Mouse (Mus musculus) MEL (cell line): ENCODE measurements at regions not wholly inside any gene's neighbourhood (a gene's known extent, or its start where the extent isn't known, plus 50 kb on each side); places are given as distances from the start of the nearest gene placed in this dataset.

ENCODE experiments used
- DNase-seq: peaks from one replicate; pipeline ENCODE4 v3.0.0; 2011; ENCODE audit warnings: low read depth, low spot score
- H3K27ac ChIP-seq: 2 replicates; pipeline ENCODE4 v1.5.1; 2012; ENCODE audit warnings: low read depth, mild to moderate bottlenecking, control low read depth, low read length, moderate library complexity; ENCODE audit not compliant: control insufficient read depth
- H3K27me3 ChIP-seq, 2 experiments: fragments of 150-350 bp in 1 of 2; sonication (generic) in 1 of 2; 2 replicates each; pipeline ENCODE4 v1.6.1; 2012; ENCODE audit warnings: low read length in 2 of 2, mild to moderate bottlenecking in 2 of 2, improper control_type of control experiment in 1 of 2, moderate library complexity in 1 of 2; ENCODE audit not compliant: insufficient read depth in 2 of 2, control insufficient read depth in 1 of 2
- H3K36me3 ChIP-seq, 2 experiments: 2 replicates each; pipeline ENCODE4 v1.6.1; 2012 to 2014; ENCODE audit warnings: low read length in 2 of 2, improper control_type of control experiment in 1 of 2, inconsistent platforms in 1 of 2, mild to moderate bottlenecking in 1 of 2; ENCODE audit not compliant: insufficient read depth in 2 of 2, control insufficient read depth in 1 of 2
- H3K4me1 ChIP-seq, 2 experiments: fragments of 150-350 bp in 1 of 2; sonication (generic) in 1 of 2; 2 replicates each; pipeline ENCODE4 v1.6.1; 2012; ENCODE audit warnings: low read length in 2 of 2, improper control_type of control experiment in 1 of 2, mild to moderate bottlenecking in 1 of 2; ENCODE audit not compliant: insufficient read depth in 2 of 2, control insufficient read depth in 1 of 2
- H3K4me3 ChIP-seq, 2 experiments: fragments of 150-350 bp in 1 of 2; sonication (generic) in 1 of 2; 2 replicates each; pipeline ENCODE4 v1.5.1; 2012; ENCODE audit warnings: low read depth in 2 of 2, low read length in 2 of 2, mild to moderate bottlenecking in 2 of 2, moderate library complexity in 2 of 2, control low read depth in 1 of 2, improper control_type of control experiment in 1 of 2; ENCODE audit not compliant: control insufficient read depth in 1 of 2, insufficient read depth in 1 of 2
- H3K79me2 ChIP-seq: 2 replicates; pipeline ENCODE4 v1.6.1; 2012; ENCODE audit warnings: mild to moderate bottlenecking, low read length, moderate library complexity; ENCODE audit not compliant: control insufficient read depth, poor library complexity, insufficient read depth
- H3K9ac ChIP-seq: 2 replicates; pipeline ENCODE4 v1.6.1; 2012; ENCODE audit warnings: low read depth, mild to moderate bottlenecking, control low read depth, low read length, moderate library complexity; ENCODE audit not compliant: control insufficient read depth, poor library complexity, severe bottlenecking
- H3K9me3 ChIP-seq: fragments of 150-350 bp; sonication (generic); replicated peaks from 2 replicates; pipeline ENCODE4 v1.6.1; 2012; ENCODE audit warnings: mild to moderate bottlenecking, low read length, improper control_type of control experiment, moderate library complexity; ENCODE audit not compliant: insufficient read depth
- CHD2 ChIP-seq: IDR thresholded peaks from 2 replicates; pipeline ENCODE4 v1.6.1; 2011; ENCODE audit warnings: low read length, improper control_type of control experiment
- E2F4 ChIP-seq: IDR thresholded peaks from 2 replicates; pipeline ENCODE4 v1.6.1; 2011; ENCODE audit warnings: low read depth, low read length, improper control_type of control experiment, borderline replicate concordance
- EP300 ChIP-seq, 2 experiments: IDR thresholded peaks; 2 replicates each; pipeline ENCODE4 v1.6.1; 2011; ENCODE audit warnings: improper control_type of control experiment in 2 of 2, low read length in 2 of 2, low read depth in 1 of 2, mild to moderate bottlenecking in 1 of 2
- ETS1 ChIP-seq: IDR thresholded peaks from 2 replicates; pipeline ENCODE4 v1.6.1; 2012; ENCODE audit warnings: low read depth, mild to moderate bottlenecking, inconsistent platforms, low read length, improper control_type of control experiment, moderate library complexity
- HCFC1 ChIP-seq: IDR thresholded peaks from 2 replicates; pipeline ENCODE4 v1.6.1; 2012; ENCODE audit warnings: low read depth, mild to moderate bottlenecking, inconsistent platforms, low read length, improper control_type of control experiment, moderate library complexity
- MAFK ChIP-seq: IDR thresholded peaks from 2 replicates; pipeline ENCODE4 v1.6.1; 2011; ENCODE audit warnings: low read depth, mild to moderate bottlenecking, low read length, improper control_type of control experiment, borderline replicate concordance
- MAZ ChIP-seq: IDR thresholded peaks from 2 replicates; pipeline ENCODE4 v1.6.1; 2012; ENCODE audit warnings: low read depth, mild to moderate bottlenecking, inconsistent platforms, low read length, improper control_type of control experiment
- MXI1 ChIP-seq: IDR thresholded peaks from 2 replicates; pipeline ENCODE4 v1.6.1; 2011; ENCODE audit warnings: mild to moderate bottlenecking, low read depth, low read length, improper control_type of control experiment
- NELFE ChIP-seq: IDR thresholded peaks from 2 replicates; pipeline ENCODE4 v1.6.1; 2011; ENCODE audit warnings: low read depth, low read length, improper control_type of control experiment
- NRF1 ChIP-seq: IDR thresholded peaks from 2 replicates; pipeline ENCODE4 v1.6.1; 2014; ENCODE audit warnings: low read depth, mild to moderate bottlenecking, inconsistent platforms, low read length, improper control_type of control experiment, moderate library complexity; ENCODE audit not compliant: poor library complexity, insufficient read depth, severe bottlenecking
- POLR2AphosphoS2 ChIP-seq: IDR thresholded peaks from 2 replicates; pipeline ENCODE4 v1.6.1; 2011; ENCODE audit warnings: low read length, improper control_type of control experiment
- SIN3A ChIP-seq: IDR thresholded peaks from 2 replicates; pipeline ENCODE4 v1.6.1; 2012; ENCODE audit warnings: low read length, improper control_type of control experiment, inconsistent platforms
- SMC3 ChIP-seq: IDR thresholded peaks from 2 replicates; pipeline ENCODE4 v1.6.1; 2011; ENCODE audit warnings: low read depth, low read length, improper control_type of control experiment
- TAL1 ChIP-seq: IDR thresholded peaks from 2 replicates; pipeline ENCODE4 v1.6.1; 2012; ENCODE audit warnings: mild to moderate bottlenecking, inconsistent platforms, low read length, moderate library complexity, mixed read lengths
- UBTF ChIP-seq: IDR thresholded peaks from 2 replicates; pipeline ENCODE4 v1.6.1; 2012; ENCODE audit warnings: low read depth, mild to moderate bottlenecking, inconsistent platforms, low read length, improper control_type of control experiment, moderate library complexity, borderline replicate concordance; ENCODE audit not compliant: insufficient read depth
- USF1 ChIP-seq: IDR thresholded peaks from 2 replicates; pipeline ENCODE4 v1.6.1; 2014; ENCODE audit warnings: low read depth, mild to moderate bottlenecking, inconsistent platforms, low read length, improper control_type of control experiment, moderate library complexity
- ZKSCAN1 ChIP-seq: IDR thresholded peaks from 2 replicates; pipeline ENCODE4 v1.6.1; 2012; ENCODE audit warnings: low read depth, mild to moderate bottlenecking, inconsistent platforms, low read length, improper control_type of control experiment, moderate library complexity
- ZMIZ1 ChIP-seq: IDR thresholded peaks from 2 replicates; pipeline ENCODE4 v1.6.1; 2012; ENCODE audit warnings: low read depth, mild to moderate bottlenecking, inconsistent platforms, low read length, improper control_type of control experiment, moderate library complexity
- ZNF384 ChIP-seq: IDR thresholded peaks from 2 replicates; pipeline ENCODE4 v1.6.1; 2012; ENCODE audit warnings: low read depth, mild to moderate bottlenecking, inconsistent platforms, low read length, improper control_type of control experiment

GRCm38 (mm10) chr10:120652525-120653215, 176.4 kb upstream of the Hmga2 start:
- Histone ChIP-seq H3K9ac (no peak overlapping the region), H3K9me3 (no peaks in the 10 kb centered on the region), H3K27me3 (no peaks in the 10 kb centered on the region), H3K36me3 (no peaks in the 10 kb centered on the region), H3K79me2 (no peaks in the 10 kb centered on the region), H3K4me1 (no peaks in the 10 kb centered on the region), H3K27ac (no peak overlapping the region), H3K4me3 (no peak overlapping the region)
- TF ChIP-seq MAFK (no peak), MXI1 (no peak), TAL1 (no peak), NELFE (no peak), ZKSCAN1 (no peak), MAZ (no peak), ZMIZ1 (no peak), POLR2AphosphoS2 (no peak), EP300 (IDR thresholded peaks at IDR 0.05; ENCODE audit: low read depth in 1 of 2, low read length in 2 of 2) (no peak), UBTF (no peak)
- DNase-seq: no peak

- DNase-seq: no peak
- Histone ChIP-seq H3K9ac (no peak overlapping the region), H3K27me3 (no peaks in the 10 kb centered on the region)
- TF ChIP-seq MXI1 (no peak), SMC3 (no peak), EP300 (IDR thresholded peaks at IDR 0.05; ENCODE audit: low read depth in 1 of 2, low read length in 2 of 2) (no peak), SIN3A (no peak), ETS1 (no peak), USF1 (no peak), CHD2 (no peak), NRF1 (no peak), E2F4 (no peak), POLR2AphosphoS2 (no peak), ZNF384 (no peak), HCFC1 (no peak)
- TF ChIP-seq, all 39 proteins: peak for 0
- Histone ChIP-seq H3K9me3 (no peaks in the 10 kb centered on the region), H3K79me2 (no peaks in the 10 kb centered on the region), H3K27ac (no peak overlapping the region), H3K4me1 (no peaks in the 10 kb centered on the region), H3K36me3 (no peaks in the 10 kb centered on the region), H3K4me3 (no peak overlapping the region)
These were observed 175.6 kb upstream of the Hmga2 start for GRCm38 (mm10) chr10:120651845-120652244.
